Comparison of ENCODE assay signal across 8 mouse cellular contexts in genomic region chr1:87607385-87608091, GRCm38 (mm10). TPM values are rescaled to one million over a fixed set of nuclear protein-coding genes. Genes with fewer than 3 reads are reported as not detected.
A peak's percentile ranks its signal among the peaks of the same experiment; 100 is the strongest.
DNase-seq lines count a peak whose midpoint lies in the region; ATAC-seq and TF ChIP-seq lines count a peak whose summit lies in the region.

No protein-coding gene starts in this region.

- no peak for ATAC-seq in kidney, embryonic 15.5 days (replicated peaks; ENCODE audit: low FRiP score)
- ATAC-seq in stomach, postnatal 0 days (ENCODE audit: low FRiP score, low TSS enrichment) = no peak
- ATAC-seq in intestine, embryonic 15.5 days = no peak

- H3K9ac ChIP-seq in kidney, embryonic 15.5 days = no peak overlapping the region
- H3K9ac ChIP-seq in stomach, postnatal 0 days (ENCODE audit: low read length) = no peak overlapping the region
- no peak overlapping the region for H3K9ac ChIP-seq in intestine, embryonic 15.5 days

- TF ChIP-seq CTCF in kidney, adult 2 months (conservative IDR thresholded peaks at IDR 0.05; ENCODE audit: insufficient read depth, insufficient read length, low read depth, low read length) = no peak
- no peak for TF ChIP-seq CTCF in stomach, postnatal 0 days (IDR thresholded peaks at IDR 0.05; ENCODE audit: low read depth)

- no peak overlapping the region for H3K4me3 ChIP-seq in kidney, adult 2 months (ENCODE audit: insufficient read depth, low read depth, low read length)
- no peak overlapping the region for H3K4me3 ChIP-seq in kidney, embryonic 15.5 days (replicated peaks)
- H3K4me3 ChIP-seq in stomach, postnatal 0 days (ENCODE audit: low read depth, low read length) = no peak overlapping the region
- no peak overlapping the region for H3K4me3 ChIP-seq in intestine, embryonic 15.5 days (replicated peaks)

- H3K4me1 ChIP-seq in kidney, adult 2 months (ENCODE audit: control insufficient read depth, insufficient read depth, low read length) = peaks cover under 1% of the 10 kb centered on the region; the same call in 1 of the 2 replicates
- H3K4me1 ChIP-seq in kidney, embryonic 15.5 days = no peaks in the 10 kb centered on the region
- no peaks in the 10 kb centered on the region for H3K4me1 ChIP-seq in stomach, postnatal 0 days (replicated peaks; ENCODE audit: control insufficient read depth, insufficient read depth)
- H3K4me1 ChIP-seq in intestine, embryonic 15.5 days (replicated peaks) = no peaks in the 10 kb centered on the region

- H3K27me3 ChIP-seq in kidney, adult 2 months (replicated peaks; ENCODE audit: control insufficient read depth, insufficient read depth, low read length) = no peaks in the 10 kb centered on the region
- no peaks in the 10 kb centered on the region for H3K27me3 ChIP-seq in kidney, embryonic 15.5 days
- H3K27me3 ChIP-seq in stomach, postnatal 0 days (ENCODE audit: control insufficient read depth, insufficient read depth, low read length) = no peaks in the 10 kb centered on the region
- H3K27me3 ChIP-seq in intestine, embryonic 15.5 days (replicated peaks) = no peaks in the 10 kb centered on the region

- intact Hi-C loops in left cerebral cortex, postnatal 4 days (cut with DNase I) = no loop called here

- DNase-seq in kidney, adult 2 months = peak; percentile 54
- DNase-seq in NIH3T3 (ENCODE audit: low read depth) = peak; percentile 44
- peak; percentile 80 to 81 for DNase-seq in cerebellum, postnatal 36 days
- DNase-seq in induced T-regulatory cell, adult 2 months (ENCODE audit: low read depth) = peak; percentile 87
- peak; percentile 96 for DNase-seq in left cerebral cortex, postnatal 4 days
- peak; percentile 29 for DNase-seq in stomach, postnatal 0 days (ENCODE audit: low spot score)

- 78% methylated on average over 21 of the region's 21 CpGs for WGBS in kidney, adult 2 months
- WGBS in kidney, embryonic 15.5 days = 81% methylated on average over 21 of the region's 21 CpGs
- 70% methylated on average over 21 of the region's 21 CpGs for WGBS in stomach, postnatal 0 days
- WGBS in intestine, embryonic 15.5 days = 79% methylated on average over 21 of the region's 21 CpGs

- no peaks in the 10 kb centered on the region for H3K9me3 ChIP-seq in kidney, embryonic 15.5 days (replicated peaks)
- no peaks in the 10 kb centered on the region for H3K9me3 ChIP-seq in stomach, postnatal 0 days (ENCODE audit: control insufficient read depth, low read length)
- H3K9me3 ChIP-seq in intestine, embryonic 15.5 days = no peaks in the 10 kb centered on the region

- H3K36me3 ChIP-seq in kidney, adult 2 months (ENCODE audit: control insufficient read depth, insufficient read depth, low read length) = no peaks in the 10 kb centered on the region
- no peaks in the 10 kb centered on the region for H3K36me3 ChIP-seq in kidney, embryonic 15.5 days
- H3K36me3 ChIP-seq in stomach, postnatal 0 days (ENCODE audit: control insufficient read depth, insufficient read depth, low read length) = no peaks in the 10 kb centered on the region
- no peaks in the 10 kb centered on the region for H3K36me3 ChIP-seq in intestine, embryonic 15.5 days

- TF ChIP-seq EP300 in stomach, postnatal 0 days (optimal IDR thresholded peaks at IDR 0.05) = no peak

- TF ChIP-seq POLR2A in kidney, adult 2 months (IDR thresholded peaks at IDR 0.05; ENCODE audit: low read depth, low read length) = no peak

- H3K4me2 ChIP-seq in kidney, embryonic 15.5 days = no peak overlapping the region
- H3K4me2 ChIP-seq in stomach, postnatal 0 days (replicated peaks; ENCODE audit: low read depth) = no peak overlapping the region
- H3K4me2 ChIP-seq in intestine, embryonic 15.5 days (replicated peaks) = no peak overlapping the region

- no peak overlapping the region for H3K27ac ChIP-seq in kidney, adult 2 months (ENCODE audit: insufficient read depth, low read depth, low read length)
- no peak overlapping the region for H3K27ac ChIP-seq in kidney, embryonic 15.5 days
- no peak overlapping the region for H3K27ac ChIP-seq in stomach, postnatal 0 days (replicated peaks)
- H3K27ac ChIP-seq in intestine, embryonic 15.5 days = no peak overlapping the region

RNA-seq across cellular contexts. Expression of gene Inpp5d, which starts 12.6 kb away (rescaled TPM):
- 18.6 and 20.0 TPM in 2 replicates for polyA plus RNA-seq in kidney, adult 2 months (2012; rRNA removed)
- 8.8 and 10.2 TPM in 2 replicates for polyA plus RNA-seq in kidney, embryonic 15.5 days (2015; fragmentation: Nextera tagmentation; extraction: Ambion mirVana)
- 10 to 100 TPM; 10.2 to 10.7 TPM for total RNA-seq in left cerebral cortex, postnatal 4 days (2021)
- polyA plus RNA-seq in stomach, postnatal 0 days (2015; fragmentation: Nextera tagmentation; extraction: Ambion mirVana) = 2.6 and 2.8 TPM in 2 replicates
- 4.0 and 4.3 TPM in 2 replicates for polyA plus RNA-seq in intestine, embryonic 15.5 days (2015; fragmentation: Nextera tagmentation; extraction: Ambion mirVana)

RNA-seq across cellular contexts. Expression of gene Ngef, which starts 33.9 kb away (rescaled TPM):
- 38.1 and 39.3 TPM in 2 replicates for polyA plus RNA-seq in kidney, adult 2 months (2012; rRNA removed)
- polyA plus RNA-seq in kidney, embryonic 15.5 days (2015; fragmentation: Nextera tagmentation; extraction: Ambion mirVana) = 1.6 and 2.2 TPM in 2 replicates
- total RNA-seq in left cerebral cortex, postnatal 4 days (2021) = 10 to 100 TPM; 92.5 to 94.7 TPM
- 8.7 and 10.5 TPM in 2 replicates for polyA plus RNA-seq in stomach, postnatal 0 days (2015; fragmentation: Nextera tagmentation; extraction: Ambion mirVana)
- polyA plus RNA-seq in intestine, embryonic 15.5 days (2015; fragmentation: Nextera tagmentation; extraction: Ambion mirVana) = 17.9 and 19.6 TPM in 2 replicates

Comparison
In these comparisons a context has a peak if more than half of its experiments do, and no peak if none do; other contexts are left out.
1. DNase-seq: peak in every context shown above with its lines; median percentile 96 in left cerebral cortex, postnatal 4 days; 87 in induced T-regulatory cell, adult 2 months; 80 in cerebellum, postnatal 36 days; 54 in kidney, adult 2 months; 44 in NIH3T3; 29 in stomach, postnatal 0 days.